ENCODE assay signal across 31 mouse cellular contexts in the genomic region with DNA sequence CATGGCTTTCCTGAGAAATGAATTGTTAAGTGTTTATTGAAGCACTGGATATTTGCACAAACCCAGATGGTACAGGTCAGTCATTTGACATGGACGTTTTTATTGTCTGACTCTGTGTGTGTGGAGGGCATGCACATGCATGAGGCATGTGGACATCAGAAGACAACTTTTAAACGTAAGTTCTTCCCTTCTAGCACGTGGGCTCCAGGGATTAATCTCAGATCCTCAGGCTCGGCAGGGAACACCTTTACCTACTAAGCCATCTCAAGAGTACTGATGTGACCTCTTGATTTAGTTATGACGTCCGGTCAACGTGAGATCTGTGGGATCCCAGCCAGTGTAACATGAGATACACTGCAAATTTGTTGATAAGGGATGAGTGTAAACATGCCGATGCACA.
"Had no signal": no experiment of that assay in that cellular context is flagged by ENCODE, and none has a peak within 500 bp of the region (broad histone marks: within the 10 kb centered on the region; RNA-seq: fewer than 3 reads in every experiment).

No protein-coding gene starts in this region.

- H3K36me3 ChIP-seq: limb, embryonic 10.5 days; limb, embryonic 12.5 days; limb, embryonic 13.5 days; limb, embryonic 15.5 days; liver, embryonic 12.5 days; liver, embryonic 13.5 days; liver, embryonic 15.5 days; lung, embryonic 15.5 days; midbrain, embryonic 10.5 days; midbrain, embryonic 12.5 days; midbrain, embryonic 13.5 days; midbrain, embryonic 15.5 days had no signal

- H3K27ac ChIP-seq: left cerebral cortex, adult 2 months; limb, embryonic 10.5 days; limb, embryonic 12.5 days; limb, embryonic 13.5 days; limb, embryonic 15.5 days; liver, embryonic 12.5 days; liver, embryonic 13.5 days; liver, embryonic 14.5 days; liver, embryonic 15.5 days; lung, embryonic 15.5 days; macrophage; midbrain, embryonic 10.5 days; midbrain, embryonic 12.5 days; midbrain, embryonic 13.5 days; midbrain, embryonic 15.5 days had no signal

- DNase-seq: left cerebral cortex, postnatal 4 days; liver; liver, embryonic 13.5 days; liver, postnatal 0 days; lung, adult 18-20 months; lung, adult 2 months; lung, embryonic 14.5 days; lung, postnatal 10 days; lung, postnatal 14 days; lung, postnatal 36 days; lung, postnatal 4 days; midbrain, embryonic 14.5 days had no signal

- H3K4me2 ChIP-seq: limb, embryonic 12.5 days; limb, embryonic 13.5 days; limb, embryonic 15.5 days; liver, embryonic 11.5 days; liver, embryonic 12.5 days; liver, embryonic 13.5 days; liver, embryonic 15.5 days; lung, embryonic 14.5 days; lung, embryonic 15.5 days; midbrain, embryonic 12.5 days; midbrain, embryonic 13.5 days; midbrain, embryonic 15.5 days had no signal

- ATAC-seq: liver, embryonic 12.5 days; liver, postnatal 0 days; lung, postnatal 0 days; midbrain, embryonic 13.5 days; midbrain, embryonic 15.5 days; midbrain, embryonic 16.5 days had no signal

- H3K27me3 ChIP-seq: limb, embryonic 12.5 days; limb, embryonic 13.5 days; limb, embryonic 15.5 days; liver, embryonic 12.5 days; liver, embryonic 13.5 days; liver, embryonic 15.5 days; lung, embryonic 15.5 days; megakaryocyte, embryonic 14.5 days; midbrain, embryonic 12.5 days; midbrain, embryonic 13.5 days; midbrain, embryonic 15.5 days had no signal

- H3K4me1 ChIP-seq: limb, embryonic 10.5 days; limb, embryonic 12.5 days; limb, embryonic 13.5 days; limb, embryonic 15.5 days; lung, embryonic 15.5 days; midbrain, embryonic 10.5 days; midbrain, embryonic 12.5 days; midbrain, embryonic 13.5 days; midbrain, embryonic 15.5 days had no signal

- H3K9me3 ChIP-seq: limb, embryonic 10.5 days; limb, embryonic 12.5 days; limb, embryonic 13.5 days; limb, embryonic 15.5 days; liver, embryonic 12.5 days; liver, embryonic 13.5 days; liver, embryonic 15.5 days; lung, embryonic 15.5 days; megakaryocyte, embryonic 14.5 days; midbrain, embryonic 10.5 days; midbrain, embryonic 12.5 days; midbrain, embryonic 13.5 days; midbrain, embryonic 15.5 days had no signal

- H3K9ac ChIP-seq: limb, embryonic 12.5 days; limb, embryonic 13.5 days; limb, embryonic 15.5 days; liver, embryonic 12.5 days; liver, embryonic 13.5 days; liver, embryonic 14.5 days; liver, embryonic 15.5 days; liver, postnatal 0 days; lung, embryonic 14.5 days; lung, embryonic 15.5 days; midbrain, embryonic 12.5 days; midbrain, embryonic 13.5 days; midbrain, embryonic 15.5 days had no signal

- H3K4me3 ChIP-seq: left cerebral cortex, adult 2 months; limb, embryonic 10.5 days; limb, embryonic 12.5 days; limb, embryonic 13.5 days; limb, embryonic 15.5 days; liver, embryonic 12.5 days; liver, embryonic 13.5 days; liver, embryonic 15.5 days; lung, embryonic 15.5 days; megakaryocyte, embryonic 14.5 days; midbrain, embryonic 10.5 days; midbrain, embryonic 12.5 days; midbrain, embryonic 13.5 days; midbrain, embryonic 15.5 days; myocyte had no signal
